Mouse (Mus musculus) limb, embryonic 15.5 days (tissue): ENCODE data around the gene Stn1. TPM values are rescaled to one million over a fixed set of nuclear protein-coding genes. Genes with fewer than 3 reads are reported as not detected.
A peak's percentile ranks its signal among the peaks of the same experiment; 100 is the strongest.
"Not testable (repeated sequence)": the region's sequence is repeated elsewhere in the genome, so short reads cannot be mapped to it uniquely, and the experiment has no call there.

Source experiments
- ATAC-seq: fragments of 200-750 bp; cut with Nextera tagmentation; 2 replicates; pipeline ENCODE4 v1.8.0; 2017; ENCODE audit warnings: low read depth, moderate TSS enrichment; ENCODE audit not compliant: insufficient number of reproducible peaks, low FRiP score, low TSS enrichment
- H3K27ac ChIP-seq: fragments of 300-500 bp; sonication (generic); 2 replicates; pipeline ENCODE4 v1.5.1; 2015; ENCODE audit warnings: moderate library complexity, mild to moderate bottlenecking, inconsistent platforms
- H3K27me3 ChIP-seq: fragments of 300-500 bp; sonication (generic); 2 replicates; pipeline ENCODE4 v1.6.1; 2015; ENCODE audit warnings: inconsistent platforms
- H3K36me3 ChIP-seq: fragments of 300-500 bp; sonication (generic); 2 replicates; pipeline ENCODE4 v1.6.1; 2015; ENCODE audit warnings: inconsistent platforms
- H3K4me1 ChIP-seq: fragments of 300-500 bp; sonication (generic); 2 replicates; pipeline ENCODE4 v1.6.1; 2015; ENCODE audit warnings: inconsistent platforms
- H3K4me2 ChIP-seq: fragments of 300-500 bp; sonication (generic); 2 replicates; pipeline ENCODE4 v1.6.1; 2015; ENCODE audit warnings: mild to moderate bottlenecking, inconsistent platforms
- H3K4me3 ChIP-seq: fragments of 300-500 bp; sonication (generic); 2 replicates; pipeline ENCODE4 v1.5.1; 2015; ENCODE audit warnings: mild to moderate bottlenecking, inconsistent platforms
- H3K9ac ChIP-seq: fragments of 300-500 bp; sonication (generic); 2 replicates; pipeline ENCODE4 v1.6.1; 2015; ENCODE audit warnings: inconsistent platforms
- H3K9me3 ChIP-seq: fragments of 300-500 bp; sonication (generic); 2 replicates; pipeline ENCODE4 v1.6.1; 2016; ENCODE audit warnings: inconsistent platforms
- WGBS: fragments of 180-500 bp; shearing (Covaris S2); methylation state at CpG from one replicate; pipeline ENCODE4 v1.1.7; 2015; 5-methylcytosine and 5-hydroxymethylcytosine counted together
- polyA plus RNA-seq: library from polyadenylated mRNA; unstranded; fragments of >200 nt; fragmentation: Nextera tagmentation; extraction: Ambion mirVana; gene quantifications from 2 replicates; pipeline ENCODE4 v1.2.1, GENCODE M21; 2015

The Stn1 gene
- 52.2 and 52.7 TPM in 2 replicates for polyA plus RNA-seq

DNA sequence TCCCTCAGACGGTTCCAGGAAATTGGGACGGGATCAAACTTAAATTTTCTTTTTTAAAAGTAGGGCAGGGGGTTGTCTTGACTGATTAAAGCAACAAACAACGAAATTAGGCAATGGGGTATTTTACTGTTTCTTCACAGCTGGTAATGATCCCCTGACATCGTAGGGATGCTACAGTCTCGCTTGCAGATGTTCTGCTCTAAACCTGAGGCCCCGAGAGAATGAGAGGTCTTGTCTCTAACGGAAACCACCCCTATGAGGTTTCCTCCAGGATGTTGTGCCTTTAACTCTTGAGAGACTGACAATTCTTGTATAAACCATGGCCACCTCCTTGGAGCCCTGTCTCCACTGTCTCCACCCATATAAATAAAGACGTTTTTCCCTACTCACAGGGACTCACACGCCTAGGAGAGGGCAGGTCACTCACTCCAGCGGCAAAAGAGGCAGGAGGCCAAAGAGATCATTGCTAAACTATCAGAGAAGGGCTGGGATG lies at the start of gene Stn1:
Stn1 (minus strand) TSS at position 208 of the 493 bp plus-strand sequence.
- ATAC-seq = no peak
- Histone ChIP-seq H3K27ac (peak within 1 kb of the TSS; percentile 90), H3K36me3 (peaks cover 11% of the 10 kb centered on the region), H3K9me3 (no peaks in the 10 kb centered on the region), H3K4me1 (peaks cover 35% of the 10 kb centered on the region), H3K4me3 (peak within 1 kb of the TSS; percentile 55), H3K4me2 (peak within 1 kb of the TSS; percentile 60), H3K9ac (peak within 1 kb of the TSS; percentile 61), H3K27me3 (no peaks in the 10 kb centered on the region; the same call in 1 of the 2 replicates)
- WGBS = 3% methylated on average over 10 of the region's 10 CpGs

DNA sequence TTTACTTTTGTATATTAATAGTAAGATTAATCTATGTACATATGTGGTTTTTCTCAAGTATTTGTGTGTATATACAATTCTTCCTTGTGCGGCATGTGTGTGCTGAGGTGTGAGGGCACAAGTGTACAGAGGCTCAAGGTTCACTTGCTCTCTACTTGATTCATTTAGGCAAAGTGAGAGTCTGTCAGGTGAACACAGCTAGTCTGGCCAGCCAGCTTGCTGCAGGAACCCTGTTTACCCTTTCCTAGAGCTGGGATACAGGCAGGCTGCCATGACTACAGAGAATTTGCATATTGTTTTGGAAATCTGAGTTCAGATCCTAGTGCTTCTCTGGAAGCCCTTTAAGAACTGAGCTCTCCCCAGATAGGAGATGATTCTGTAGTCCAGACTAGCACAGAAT lies 49.7 kb upstream of the Stn1 start:
- H3K4me2 ChIP-seq = no peak overlapping the region
- no peak overlapping the region for H3K9ac ChIP-seq
- H3K4me3 ChIP-seq = no peak overlapping the region
- H3K27ac ChIP-seq = peak overlapping the region; percentile 22; the same call in 1 of the 2 replicates
- ATAC-seq = no peak
- peaks cover 10% of the 10 kb centered on the region for H3K4me1 ChIP-seq
- no peaks in the 10 kb centered on the region for H3K9me3 ChIP-seq
- WGBS = 77% methylated on average over 1 of the region's 1 CpGs
- H3K27me3 ChIP-seq = no peaks in the 10 kb centered on the region
- H3K36me3 ChIP-seq = no peaks in the 10 kb centered on the region

DNA sequence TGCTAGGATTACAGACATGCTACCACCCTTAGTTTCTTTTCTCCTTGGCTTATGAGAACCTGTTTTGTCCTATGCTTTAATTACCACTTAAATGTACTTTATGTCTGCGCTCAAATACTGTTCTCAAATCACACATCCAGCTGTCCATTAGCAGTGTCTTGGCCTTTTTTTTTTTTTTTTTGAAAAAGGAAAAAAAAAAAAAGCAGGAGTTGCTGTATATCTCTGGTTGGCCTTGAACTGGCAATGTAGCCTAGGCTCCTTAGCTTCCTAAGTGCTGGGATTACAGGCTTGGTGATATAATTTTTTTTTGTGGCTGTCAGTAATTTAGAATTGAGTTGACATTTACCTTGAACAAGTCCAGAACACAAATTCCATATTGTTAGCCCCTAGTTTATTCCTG lies 48.5 kb upstream of the Stn1 start:
- Histone ChIP-seq H3K4me2 (no peak overlapping the region), H3K36me3 (no peaks in the 10 kb centered on the region), H3K27ac (no peak overlapping the region), H3K9me3 (no peaks in the 10 kb centered on the region), H3K4me1 (peaks cover 19% of the 10 kb centered on the region), H3K9ac (no peak overlapping the region), H3K4me3 (no peak overlapping the region), H3K27me3 (no peaks in the 10 kb centered on the region)
- no peak for ATAC-seq
- WGBS = 63% methylated on average over 1 of the region's 1 CpGs

DNA sequence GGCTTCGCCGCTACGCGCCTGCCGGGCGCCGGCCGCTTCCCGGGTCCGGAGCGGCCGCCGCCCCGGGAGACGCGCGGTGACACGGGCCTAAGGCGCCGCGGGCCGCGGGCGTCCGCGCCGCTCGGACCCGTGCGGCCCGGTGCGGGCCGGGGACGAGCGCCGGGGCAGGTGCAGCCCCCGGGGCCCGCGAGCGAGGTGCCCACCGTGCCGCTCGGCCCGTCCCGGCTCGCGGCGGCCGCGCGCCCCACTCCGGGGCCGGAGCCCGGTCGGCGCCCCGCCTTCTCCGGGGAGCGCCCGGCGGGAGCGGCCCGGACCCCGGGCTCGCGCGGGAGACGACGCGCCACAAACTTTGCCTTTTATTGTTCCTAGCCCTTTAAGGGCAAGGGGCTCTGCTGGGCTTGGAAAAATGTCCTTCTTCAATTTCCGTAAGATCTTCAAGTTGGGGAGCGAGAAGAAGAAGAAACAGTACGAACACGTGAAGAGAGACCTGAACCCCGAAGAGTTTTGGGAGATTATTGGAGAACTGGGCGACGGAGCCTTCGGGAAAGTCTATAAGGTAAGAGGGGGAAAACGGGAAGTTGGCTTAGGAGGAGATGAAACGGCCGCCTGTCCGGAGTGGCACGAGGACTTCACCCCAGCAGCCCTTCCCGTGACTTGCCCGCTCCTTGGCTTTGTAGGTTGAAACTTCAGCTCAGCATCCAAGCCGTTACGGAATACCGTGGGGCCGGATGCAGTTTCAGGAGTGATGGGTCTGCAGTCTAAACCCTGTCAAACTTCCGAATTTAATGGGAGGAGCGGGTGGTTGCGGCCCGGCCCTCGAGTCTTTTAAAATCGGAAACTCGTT lies 42.7 kb upstream of the Stn1 start:
- peaks cover 15% of the 10 kb centered on the region for H3K4me1 ChIP-seq
- peak overlapping the region; percentile 83 for H3K4me3 ChIP-seq
- H3K9me3 ChIP-seq = no peaks in the 10 kb centered on the region
- H3K9ac ChIP-seq = peak overlapping the region; percentile 91
- peak overlapping the region; percentile 55 for H3K4me2 ChIP-seq
- H3K27ac ChIP-seq = peak overlapping the region; percentile 94
- no peaks in the 10 kb centered on the region for H3K27me3 ChIP-seq
- H3K36me3 ChIP-seq = no peaks in the 10 kb centered on the region
- ATAC-seq = peak; percentile 62
- under 1% methylated on average over 56 of the region's 96 CpGs for WGBS

DNA sequence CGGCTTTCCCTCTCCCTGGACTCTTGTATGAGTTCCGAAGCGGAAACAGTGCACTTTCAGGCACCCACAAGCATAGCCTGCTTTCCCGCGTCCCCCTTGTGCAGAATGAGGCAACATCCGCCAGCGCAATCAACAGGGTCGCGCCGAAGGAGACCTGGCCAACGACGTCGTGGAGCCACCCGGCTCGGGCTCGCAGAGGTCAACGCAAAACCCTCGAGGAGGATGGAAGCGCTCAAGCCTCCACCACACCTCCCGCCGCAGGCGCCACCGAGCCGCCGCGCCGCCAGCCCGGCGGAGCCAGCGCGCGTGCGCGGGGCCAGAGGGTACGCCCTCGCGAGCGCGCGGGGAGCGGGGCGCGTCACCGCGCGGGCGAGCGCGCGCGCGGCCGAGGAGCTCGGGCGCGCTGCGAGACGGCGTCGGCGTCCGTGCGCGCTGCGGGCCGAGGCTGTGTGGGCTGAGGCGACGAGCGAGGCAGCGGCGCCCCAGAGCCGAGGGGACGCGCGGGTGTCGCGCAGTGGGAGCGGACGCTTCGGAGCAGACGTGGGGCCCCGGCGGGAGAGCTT lies 42.0 kb upstream of the Stn1 start, which contains the start of gene Slk:
Slk (plus strand) TSS at position 454 of the 563 bp plus-strand sequence.
- Histone ChIP-seq H3K27me3 (no peaks in the 10 kb centered on the region), H3K4me3 (peak within 1 kb of the TSS; percentile 83), H3K4me1 (peaks cover 15% of the 10 kb centered on the region), H3K27ac (peak within 1 kb of the TSS; percentile 94), H3K36me3 (no peaks in the 10 kb centered on the region), H3K4me2 (peak within 1 kb of the TSS; percentile 55), H3K9me3 (no peaks in the 10 kb centered on the region), H3K9ac (peak within 1 kb of the TSS; percentile 91)
- WGBS = under 1% methylated on average over 83 of the region's 83 CpGs
- ATAC-seq = peak; percentile 86

DNA sequence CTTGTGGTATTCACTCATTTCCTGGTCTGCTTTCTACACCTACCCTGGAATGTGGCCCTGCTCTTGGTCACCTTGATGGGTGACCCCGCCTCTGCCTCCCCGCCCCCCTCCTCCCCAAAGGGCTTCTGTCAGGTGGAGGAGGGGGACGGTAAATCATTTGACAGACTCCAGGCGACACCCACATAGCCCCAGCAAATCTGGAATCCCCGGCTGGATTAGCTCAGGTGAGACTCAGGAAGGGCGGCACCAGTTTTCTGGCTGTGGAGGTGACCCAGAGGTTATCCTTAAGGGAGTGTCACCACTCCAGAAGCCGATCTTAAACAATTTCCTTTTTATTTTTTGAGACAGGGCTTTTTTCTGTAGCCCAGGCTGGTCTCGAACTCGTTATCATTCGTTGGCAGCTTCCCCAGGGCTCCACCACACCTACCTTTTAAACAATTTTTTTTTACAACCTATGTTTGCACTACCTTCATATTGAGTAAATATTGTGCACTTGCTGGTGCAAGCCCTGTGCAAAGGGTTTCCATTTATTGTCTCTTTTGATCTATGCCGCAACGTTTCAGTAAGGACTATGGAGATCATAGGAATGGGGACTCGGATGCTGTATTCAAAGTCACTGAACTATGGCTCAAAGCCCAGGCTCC lies 41.4 kb upstream of the Stn1 start:
- Histone ChIP-seq H3K4me3 (peak overlapping the region; percentile 83), H3K4me1 (peaks cover 15% of the 10 kb centered on the region), H3K27me3 (no peaks in the 10 kb centered on the region), H3K36me3 (no peaks in the 10 kb centered on the region), H3K9ac (peak overlapping the region; percentile 91), H3K9me3 (no peaks in the 10 kb centered on the region), H3K4me2 (peak overlapping the region; percentile 55), H3K27ac (peak overlapping the region; percentile 94)
- ATAC-seq = no peak
- WGBS = 14% methylated on average over 13 of the region's 13 CpGs

DNA sequence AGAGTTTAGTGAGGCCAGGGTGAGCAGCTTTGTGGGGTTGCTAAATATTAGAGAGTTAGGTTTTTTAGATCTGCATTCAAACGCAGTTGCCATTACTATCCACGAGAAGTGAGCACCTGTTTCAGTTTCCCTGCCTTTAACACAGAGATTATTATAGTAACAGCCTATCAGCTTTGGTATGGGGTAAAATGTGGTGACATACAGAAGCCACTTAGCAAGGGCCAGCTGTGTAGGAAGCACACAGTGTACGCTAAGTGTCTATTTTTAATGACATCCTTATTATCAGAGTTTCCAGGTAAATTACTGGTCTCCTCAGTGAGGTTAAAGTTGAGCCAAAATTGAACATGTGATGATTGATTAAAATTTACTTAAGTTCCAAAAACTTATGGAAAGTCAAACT lies 36.4 kb upstream of the Stn1 start:
- Histone ChIP-seq H3K9ac (no peak overlapping the region), H3K27me3 (no peaks in the 10 kb centered on the region), H3K36me3 (no peaks in the 10 kb centered on the region), H3K27ac (no peak overlapping the region), H3K4me2 (no peak overlapping the region), H3K4me3 (no peak overlapping the region), H3K4me1 (peaks cover 3% of the 10 kb centered on the region), H3K9me3 (no peaks in the 10 kb centered on the region)
- 69% methylated on average over 3 of the region's 3 CpGs for WGBS
- ATAC-seq = no peak

DNA sequence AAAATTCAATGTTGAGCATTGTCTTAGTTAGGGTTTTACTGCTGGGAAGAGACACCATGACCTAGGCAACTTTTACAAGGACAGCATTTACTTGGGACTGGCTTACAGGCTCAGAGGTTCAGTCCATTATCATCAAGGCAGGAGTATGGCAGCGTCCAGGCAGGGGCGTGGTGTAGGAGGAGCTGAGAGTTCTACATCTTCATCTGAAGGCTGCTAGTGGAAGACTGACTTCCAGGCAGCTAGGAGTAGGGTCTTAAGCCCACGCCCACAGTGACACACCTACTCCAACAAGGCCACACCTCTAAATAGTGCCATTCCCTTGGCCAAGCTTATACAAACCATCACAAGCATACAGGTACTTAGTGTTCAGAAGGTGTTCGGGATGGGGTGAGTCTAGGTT lies 34.7 kb upstream of the Stn1 start:
- WGBS = 64% methylated on average over 4 of the region's 4 CpGs
- not testable (repeated sequence) for ATAC-seq, H3K9ac ChIP-seq, H3K9me3 ChIP-seq, H3K4me1 ChIP-seq, H3K27me3 ChIP-seq, H3K36me3 ChIP-seq, H3K4me2 ChIP-seq, H3K27ac ChIP-seq, H3K4me3 ChIP-seq

DNA sequence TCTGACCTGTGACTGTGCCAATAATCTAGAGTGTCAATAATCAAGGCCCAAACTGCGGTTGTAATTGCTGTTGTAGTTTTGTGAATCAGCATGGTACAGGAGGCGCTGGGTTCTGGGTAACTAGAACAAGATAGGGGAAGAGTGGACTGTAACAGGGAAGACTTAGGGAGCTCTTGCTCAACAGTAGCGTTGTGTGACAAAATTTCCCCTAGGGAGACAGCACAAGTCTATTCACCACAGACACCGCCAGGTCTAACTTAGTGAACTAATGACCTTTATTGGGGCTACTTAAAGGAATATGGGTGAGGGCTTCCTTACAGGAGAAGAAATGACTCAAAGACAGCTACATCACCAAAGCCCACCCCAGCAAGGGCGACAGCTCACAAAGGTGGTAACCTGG lies 32.7 kb upstream of the Stn1 start:
- Histone ChIP-seq H3K4me3 (no peak overlapping the region), H3K36me3 (no peaks in the 10 kb centered on the region), H3K4me1 (no peaks in the 10 kb centered on the region), H3K9ac (no peak overlapping the region), H3K27me3 (0 out of 2 replicates have a peak, but pooled peaks cover 1% of the 10 kb centered on the region), H3K9me3 (no peaks in the 10 kb centered on the region), H3K27ac (no peak overlapping the region), H3K4me2 (no peak overlapping the region)
- ATAC-seq = no peak
- 82% methylated on average over 5 of the region's 5 CpGs for WGBS

DNA sequence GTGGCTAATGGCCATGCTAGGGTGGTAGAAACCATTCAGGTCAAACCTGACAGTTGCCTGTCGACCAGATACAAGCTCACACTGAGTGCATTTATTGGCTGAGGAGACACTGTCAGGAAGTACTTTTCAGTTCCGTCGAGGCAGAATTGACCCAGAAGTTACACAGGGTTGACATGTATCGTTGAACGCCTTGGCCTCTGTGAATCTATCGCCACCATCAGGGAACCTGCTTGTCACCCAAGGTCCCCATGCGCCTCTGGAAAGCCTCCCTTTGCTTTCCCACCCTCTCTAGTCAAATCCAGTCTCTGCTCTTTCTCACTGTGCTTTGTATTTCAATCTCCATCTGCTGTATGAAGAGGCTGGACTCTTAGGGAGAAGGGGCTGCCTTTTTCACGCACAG lies 28.7 kb upstream of the Stn1 start:
- WGBS = 78% methylated on average over 8 of the region's 8 CpGs
- Histone ChIP-seq H3K4me3 (no peak overlapping the region), H3K9ac (no peak overlapping the region), H3K27ac (no peak overlapping the region), H3K36me3 (no peaks in the 10 kb centered on the region), H3K27me3 (0 out of 2 replicates have a peak, but pooled peaks cover 2% of the 10 kb centered on the region), H3K4me1 (0 out of 2 replicates have a peak, but pooled peaks cover 3% of the 10 kb centered on the region), H3K9me3 (no peaks in the 10 kb centered on the region), H3K4me2 (no peak overlapping the region)
- ATAC-seq = no peak

DNA sequence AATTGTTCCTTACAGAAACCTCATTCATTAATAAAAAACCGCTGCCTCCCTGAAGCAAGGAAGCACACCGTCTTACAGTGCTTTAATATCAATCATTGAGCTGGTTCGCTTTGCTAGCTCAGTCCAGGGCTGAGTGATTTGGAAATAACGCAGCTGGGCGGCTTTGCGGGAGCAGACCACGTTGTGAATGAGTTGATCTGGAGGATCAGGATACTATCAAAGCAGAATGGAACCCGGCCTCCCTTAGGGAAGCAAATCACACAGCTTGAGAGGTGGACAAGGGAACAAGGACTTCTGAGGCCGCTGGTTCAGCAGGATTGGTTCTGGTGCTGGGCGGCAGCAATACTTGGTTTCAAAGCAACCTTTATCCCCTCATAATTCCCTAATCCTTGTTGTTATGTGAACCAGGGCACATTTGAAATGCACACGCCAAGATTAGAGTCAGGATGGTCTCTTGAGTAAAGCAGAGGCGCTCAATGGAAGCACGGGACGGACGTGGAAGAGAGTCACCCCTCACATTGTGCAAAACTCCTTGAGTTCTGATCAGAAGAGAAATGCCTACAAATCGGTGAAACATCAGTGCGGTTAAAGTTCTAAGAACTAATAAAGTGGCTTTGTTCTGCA lies 27.8 kb upstream of the Stn1 start:
- no peak for ATAC-seq
- Histone ChIP-seq H3K36me3 (no peaks in the 10 kb centered on the region), H3K9me3 (no peaks in the 10 kb centered on the region), H3K4me3 (no peak overlapping the region), H3K4me2 (no peak overlapping the region), H3K9ac (no peak overlapping the region), H3K27ac (no peak overlapping the region), H3K27me3 (0 out of 2 replicates have a peak, but pooled peaks cover 2% of the 10 kb centered on the region), H3K4me1 (0 out of 2 replicates have a peak, but pooled peaks cover 3% of the 10 kb centered on the region)
- 56% methylated on average over 17 of the region's 17 CpGs for WGBS
